Mouse (Mus musculus): ENCODE measurements around the gene Mymk. TPM values are rescaled to one million over a fixed set of nuclear protein-coding genes. Genes with fewer than 3 reads are reported as not detected.

Mymk gene
- not detected for polyA plus RNA-seq (2017; shearing (Covaris generic))

GRCm38 (mm10) chr2:27071978-27072377 lies at the start of gene Mymk:
Gene Mymk, minus strand, starts transcription at chr2:27072179.

GRCm38 (mm10) chr2:27079152-27079584 lies 7.2 kb upstream of the Mymk start, which contains the start of gene Adamtsl2:
Gene Adamtsl2, plus strand, starts transcription at chr2:27079379.

GRCm38 (mm10) chr2:27027618-27028436 lies 44.2 kb downstream of the Mymk start, which contains the start of gene Slc2a6:
Gene Slc2a6, minus strand, starts transcription at chr2:27027998.

Other genes with a start within 250 kb of the Mymk start
- not detected for gene Abo, start 207.2 kb downstream of the Mymk start, polyA plus RNA-seq (2017; shearing (Covaris generic))
- gene Surf6, start 169.3 kb downstream of the Mymk start, polyA plus RNA-seq (2017; shearing (Covaris generic)), result 29.1 TPM
- 22.3 TPM for gene Med22, start 161.5 kb downstream of the Mymk start, polyA plus RNA-seq (2017; shearing (Covaris generic))
- 311 TPM for gene Rpl7a, start 161.4 kb downstream of the Mymk start, polyA plus RNA-seq (2017; shearing (Covaris generic))
- gene Surf2, start 155.8 kb downstream of the Mymk start, polyA plus RNA-seq (2017; shearing (Covaris generic)), result 69.1 TPM
- 89.0 TPM for gene Surf1, start 155.6 kb downstream of the Mymk start, polyA plus RNA-seq (2017; shearing (Covaris generic))
- gene Surf4, start 138.3 kb downstream of the Mymk start, polyA plus RNA-seq (2017; shearing (Covaris generic)), result 145 TPM
- gene Stkld1, start 138.1 kb downstream of the Mymk start, polyA plus RNA-seq (2017; shearing (Covaris generic)), result not detected
- 42.0 TPM for gene Rexo4, start 107.8 kb downstream of the Mymk start, polyA plus RNA-seq (2017; shearing (Covaris generic))
- 0.29 TPM for gene Adamts13, start 98.8 kb downstream of the Mymk start, polyA plus RNA-seq (2017; shearing (Covaris generic))
- 22.3 TPM for gene Cacfd1, start 62.3 kb downstream of the Mymk start, polyA plus RNA-seq (2017; shearing (Covaris generic))
- 1.2 TPM for gene Slc2a6, start 44.2 kb downstream of the Mymk start, polyA plus RNA-seq (2017; shearing (Covaris generic))
- not detected for gene Adamtsl2, start 7.2 kb upstream of the Mymk start, polyA plus RNA-seq (2017; shearing (Covaris generic))
- gene Fam163b, start 70.3 kb upstream of the Mymk start, polyA plus RNA-seq (2017; shearing (Covaris generic)), result not detected
- not detected for gene Dbh, start 93.1 kb upstream of the Mymk start, polyA plus RNA-seq (2017; shearing (Covaris generic))
- gene Sardh, start 176.2 kb upstream of the Mymk start, polyA plus RNA-seq (2017; shearing (Covaris generic)), result 1.00 TPM